7 mouse cellular contexts compared by ENCODE assay signal in genomic region chr15:80945851-80946250, GRCm38 (mm10). TPM values are rescaled to one million over a fixed set of nuclear protein-coding genes. Genes with fewer than 3 reads are reported as not detected.
DNase-seq lines count a peak whose midpoint lies in the region; ATAC-seq and TF ChIP-seq lines count a peak whose summit lies in the region.

No protein-coding gene starts in this region.

- no peak for TF ChIP-seq POLR2A in limb, embryonic 14.5 days (IDR thresholded peaks at IDR 0.05; ENCODE audit: borderline replicate concordance, extremely low read depth, insufficient read depth, insufficient read length)

- TF ChIP-seq CTCF in lung, postnatal 0 days (IDR thresholded peaks at IDR 0.05), result peak; percentile 72

- H3K9ac ChIP-seq in limb, embryonic 14.5 days (ENCODE audit: low read depth, low read length, severe bottlenecking), result no peak overlapping the region
- no peak overlapping the region for H3K9ac ChIP-seq in lung, postnatal 0 days (replicated peaks; ENCODE audit: low read depth)
- H3K9ac ChIP-seq in midbrain, embryonic 15.5 days, result no peak overlapping the region

- no peak overlapping the region for H3K27ac ChIP-seq in limb, embryonic 14.5 days (replicated peaks; ENCODE audit: low read depth, low read length)
- H3K27ac ChIP-seq in limb, embryonic 10.5 days, result no peak overlapping the region
- H3K27ac ChIP-seq in lung, postnatal 0 days (ENCODE audit: low read length), result no peak overlapping the region
- H3K27ac ChIP-seq in midbrain, embryonic 15.5 days, result no peak overlapping the region

- no peak overlapping the region for H3K4me2 ChIP-seq in limb, embryonic 14.5 days (replicated peaks; ENCODE audit: low read depth, low read length, severe bottlenecking)
- no peak overlapping the region for H3K4me2 ChIP-seq in lung, postnatal 0 days (replicated peaks; ENCODE audit: low read depth, low read length)
- no peak overlapping the region for H3K4me2 ChIP-seq in midbrain, embryonic 15.5 days

- peaks cover 6% of the 10 kb centered on the region for H3K4me1 ChIP-seq in limb, embryonic 14.5 days (ENCODE audit: control insufficient read depth, insufficient read depth, low read length)
- H3K4me1 ChIP-seq in limb, embryonic 10.5 days, result peaks cover 14% of the 10 kb centered on the region
- H3K4me1 ChIP-seq in lung, postnatal 0 days (ENCODE audit: insufficient read depth, low read depth, low read length), result peaks cover 8% of the 10 kb centered on the region; the same call in 1 of the 2 replicates
- H3K4me1 ChIP-seq in midbrain, embryonic 15.5 days, result peaks cover 14% of the 10 kb centered on the region

- no peak for ATAC-seq in limb, embryonic 14.5 days (ENCODE audit: low FRiP score, low read depth)
- no peak for ATAC-seq in lung, postnatal 0 days
- ATAC-seq in midbrain, embryonic 15.5 days (replicated peaks), result no peak

- no peak for TF ChIP-seq EP300 in lung, postnatal 0 days (IDR thresholded peaks at IDR 0.05)

- 59% methylated on average over 3 of the region's 3 CpGs for WGBS in limb, embryonic 14.5 days
- 61% methylated on average over 3 of the region's 3 CpGs for WGBS in limb, embryonic 10.5 days
- 55% methylated on average over 3 of the region's 3 CpGs for WGBS in lung, postnatal 0 days
- 62% methylated on average over 3 of the region's 3 CpGs for WGBS in midbrain, embryonic 15.5 days

- H3K4me3 ChIP-seq in limb, embryonic 14.5 days (replicated peaks; ENCODE audit: low read length), result no peak overlapping the region
- no peak overlapping the region for H3K4me3 ChIP-seq in limb, embryonic 10.5 days
- H3K4me3 ChIP-seq in lung, postnatal 0 days (ENCODE audit: low read depth, low read length), result no peak overlapping the region
- H3K4me3 ChIP-seq in midbrain, embryonic 15.5 days, result no peak overlapping the region

- no peaks in the 10 kb centered on the region for H3K9me3 ChIP-seq in limb, embryonic 14.5 days (ENCODE audit: control insufficient read depth, low read length)
- no peaks in the 10 kb centered on the region for H3K9me3 ChIP-seq in limb, embryonic 10.5 days (replicated peaks)
- no peaks in the 10 kb centered on the region for H3K9me3 ChIP-seq in lung, postnatal 0 days (ENCODE audit: low read length)
- H3K9me3 ChIP-seq in midbrain, embryonic 15.5 days, result no peaks in the 10 kb centered on the region

- DNase-seq in limb, embryonic 14.5 days (ENCODE audit: low spot score), result peak; percentile 27
- DNase-seq in limb, embryonic 10.5 days (ENCODE audit: low spot score), result no peak
- peak; percentile 58 for DNase-seq in MN1 (ENCODE audit: low spot score)
- peak; percentile 55 for DNase-seq in c-Kit-positive CD71-positive TER-119-positive erythroid progenitor cells, embryonic 14.5 days (ENCODE audit: low spot score)
- DNase-seq in lung, postnatal 0 days (ENCODE audit: low spot score), result peak; percentile 81
- peak; percentile 59 to 72 for DNase-seq in thymus, postnatal 36 days

- no peaks in the 10 kb centered on the region for H3K27me3 ChIP-seq in limb, embryonic 14.5 days (ENCODE audit: control insufficient read depth, insufficient read depth, low read length)
- H3K27me3 ChIP-seq in limb, embryonic 10.5 days (ENCODE audit: low read depth, poor library complexity, severe bottlenecking), result no peaks in the 10 kb centered on the region
- no peaks in the 10 kb centered on the region for H3K27me3 ChIP-seq in lung, postnatal 0 days (replicated peaks; ENCODE audit: insufficient read depth, low read length)
- H3K27me3 ChIP-seq in midbrain, embryonic 15.5 days (replicated peaks), result no peaks in the 10 kb centered on the region

- no peaks in the 10 kb centered on the region for H3K36me3 ChIP-seq in limb, embryonic 14.5 days (ENCODE audit: control insufficient read depth, insufficient read depth, low read length)
- peaks cover 15% of the 10 kb centered on the region for H3K36me3 ChIP-seq in limb, embryonic 10.5 days
- H3K36me3 ChIP-seq in lung, postnatal 0 days (ENCODE audit: insufficient read depth, low read length), result no peaks in the 10 kb centered on the region
- no peaks in the 10 kb centered on the region for H3K36me3 ChIP-seq in midbrain, embryonic 15.5 days (replicated peaks)

RNA-seq across cellular contexts. Expression of gene Adsl, which starts 2.4 kb away (rescaled TPM):
- polyA plus RNA-seq in limb, embryonic 14.5 days (2012; rRNA removed), result 93.4 and 101 TPM in 2 replicates
- polyA plus RNA-seq in limb, embryonic 14.5 days (2014; fragmentation: Nextera tagmentation; extraction: Ambion mirVana), result 114 and 117 TPM in 2 replicates
- 213 and 259 TPM in 2 replicates for polyA plus RNA-seq in limb, embryonic 10.5 days (2016; fragmentation: Nextera tagmentation; extraction: Ambion mirVana)
- polyA plus RNA-seq in lung, postnatal 0 days (2015; fragmentation: Nextera tagmentation; extraction: Ambion mirVana), result 51.9 and 62.6 TPM in 2 replicates
- polyA plus RNA-seq in midbrain, embryonic 15.5 days (2015; fragmentation: Nextera tagmentation; extraction: Ambion mirVana), result 98.7 and 104 TPM in 2 replicates

RNA-seq across cellular contexts. Expression of gene Sgsm3, which starts 31.7 kb away (rescaled TPM):
- polyA plus RNA-seq in limb, embryonic 14.5 days (2012; rRNA removed), result 32.1 and 37.2 TPM in 2 replicates
- 26.2 and 26.3 TPM in 2 replicates for polyA plus RNA-seq in limb, embryonic 14.5 days (2014; fragmentation: Nextera tagmentation; extraction: Ambion mirVana)
- 26.2 and 29.1 TPM in 2 replicates for polyA plus RNA-seq in limb, embryonic 10.5 days (2016; fragmentation: Nextera tagmentation; extraction: Ambion mirVana)
- polyA plus RNA-seq in lung, postnatal 0 days (2015; fragmentation: Nextera tagmentation; extraction: Ambion mirVana), result 27.8 and 38.5 TPM in 2 replicates
- 82.5 and 82.6 TPM in 2 replicates for polyA plus RNA-seq in midbrain, embryonic 15.5 days (2015; fragmentation: Nextera tagmentation; extraction: Ambion mirVana)
